Mouse (Mus musculus): ENCODE measurements around the gene Ttll10.

The Ttll10 gene

GRCm38 (mm10) chr4:156059261-156059660, at the start of gene Ttll10:
TSS of gene Ttll10 (minus strand) at chr4:156059414.
- no peak for DNase-seq (ENCODE audit: low read depth, low spot score)

GRCm38 (mm10) chr4:156103342-156103741, 44.1 kb upstream of the Ttll10 start:
- no peak for DNase-seq (ENCODE audit: low read depth, low spot score)

- no peak for DNase-seq (ENCODE audit: low read depth, low spot score)
Observed at GRCm38 (mm10) chr4:156101481-156101903, 42.3 kb upstream of the Ttll10 start.

- no peak for DNase-seq (ENCODE audit: low read depth, low spot score)
Observed at GRCm38 (mm10) chr4:156100501-156100900, 41.3 kb upstream of the Ttll10 start.

- no peak for DNase-seq (ENCODE audit: low read depth, low spot score)
Observed at GRCm38 (mm10) chr4:156099427-156099826, 40.2 kb upstream of the Ttll10 start.

GRCm38 (mm10) chr4:156097770-156098366, 38.7 kb upstream of the Ttll10 start:
- DNase-seq (ENCODE audit: low read depth, low spot score): no peak

- no peak for DNase-seq (ENCODE audit: low read depth, low spot score)
Observed at GRCm38 (mm10) chr4:156096191-156096590, 37.0 kb upstream of the Ttll10 start.

GRCm38 (mm10) chr4:156093758-156094157, 34.5 kb upstream of the Ttll10 start:
- DNase-seq (ENCODE audit: low read depth, low spot score): no peak

- DNase-seq (ENCODE audit: low read depth, low spot score): no peak
Observed at GRCm38 (mm10) chr4:156092765-156093164, 33.6 kb upstream of the Ttll10 start.

GRCm38 (mm10) chr4:156091236-156091635, 32.0 kb upstream of the Ttll10 start:
- DNase-seq (ENCODE audit: low read depth, low spot score): no peak

- no peak for DNase-seq (ENCODE audit: low read depth, low spot score)
Observed at GRCm38 (mm10) chr4:156087398-156088087, 28.3 kb upstream of the Ttll10 start.

- DNase-seq (ENCODE audit: low read depth, low spot score): no peak
Observed at GRCm38 (mm10) chr4:156085256-156085655, 26.0 kb upstream of the Ttll10 start.

- no peak for DNase-seq (ENCODE audit: low read depth, low spot score)
Observed at GRCm38 (mm10) chr4:156084096-156084879, 25.1 kb upstream of the Ttll10 start.

- no peak for DNase-seq (ENCODE audit: low read depth, low spot score)
Observed at GRCm38 (mm10) chr4:156083348-156083747, 24.1 kb upstream of the Ttll10 start.

- no peak for DNase-seq (ENCODE audit: low read depth, low spot score)
Observed at GRCm38 (mm10) chr4:156082621-156083234, 23.5 kb upstream of the Ttll10 start.

- DNase-seq (ENCODE audit: low read depth, low spot score): peak; percentile 44
Observed at GRCm38 (mm10) chr4:156077499-156078301, 18.5 kb upstream of the Ttll10 start.

- no peak for DNase-seq (ENCODE audit: low read depth, low spot score)
Observed at GRCm38 (mm10) chr4:156076911-156077382, 17.7 kb upstream of the Ttll10 start.

- DNase-seq (ENCODE audit: low read depth, low spot score): no peak
Observed at GRCm38 (mm10) chr4:156070716-156071115, 11.5 kb upstream of the Ttll10 start.

- no peak for DNase-seq (ENCODE audit: low read depth, low spot score)
Observed at GRCm38 (mm10) chr4:156070276-156070675, 11.1 kb upstream of the Ttll10 start.

- DNase-seq (ENCODE audit: low read depth, low spot score): no peak
Observed at GRCm38 (mm10) chr4:156069701-156070100, 10.5 kb upstream of the Ttll10 start.
